Mouse (Mus musculus): Measurements from ENCODE around the gene Rhbdd3.
"Not testable (repeated sequence)": the region's sequence is repeated elsewhere in the genome, so short reads cannot be mapped to it uniquely, and the experiment has no call there.

Gene Rhbdd3

DNA sequence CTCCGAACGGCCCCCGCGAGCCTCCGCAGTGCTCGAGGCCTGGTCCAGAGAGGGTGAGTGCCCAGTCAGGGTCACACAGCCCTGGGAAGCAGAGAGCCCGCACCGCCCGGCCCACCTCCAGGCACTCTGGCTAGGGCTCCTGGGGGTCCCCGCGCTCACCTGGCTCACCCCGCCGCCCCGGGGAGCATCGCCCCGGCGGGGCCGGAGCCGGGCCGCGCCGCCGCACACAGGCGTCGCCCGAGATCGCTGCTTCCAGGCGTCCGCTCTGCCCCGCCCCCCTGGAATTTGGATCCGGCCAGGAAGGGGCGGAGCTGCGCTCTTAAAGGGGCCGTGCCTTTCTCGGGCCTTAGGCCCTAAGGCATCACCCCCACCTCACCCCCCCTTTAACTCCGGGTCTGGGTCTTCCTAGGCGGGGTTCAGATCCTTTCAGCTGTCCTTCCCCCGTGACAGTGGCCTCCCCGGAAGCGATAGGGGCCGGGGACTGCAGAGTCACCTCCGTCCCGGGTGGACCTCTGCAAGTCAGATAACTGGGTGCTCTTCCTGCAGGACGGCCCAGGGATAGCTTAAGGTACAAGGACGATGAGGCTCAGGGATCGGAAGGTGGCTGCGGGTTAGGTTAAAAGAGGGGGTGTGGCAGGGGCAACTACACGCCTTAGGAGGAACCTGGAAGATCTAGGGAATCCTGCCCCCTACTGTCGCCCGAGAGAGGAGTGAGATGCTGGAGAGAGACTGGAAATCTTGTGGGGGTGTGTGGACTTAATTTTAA, 33.5 kb upstream of the Rhbdd3 start, which contains the start of gene Gas2l1:
Gas2l1 (minus strand) TSS at position 272 of the 766 bp plus-strand sequence.
- peak in 1 of 2 experiments; percentile 86 for DNase-seq (ENCODE audit: low spot score in 2 of 2)

DNA sequence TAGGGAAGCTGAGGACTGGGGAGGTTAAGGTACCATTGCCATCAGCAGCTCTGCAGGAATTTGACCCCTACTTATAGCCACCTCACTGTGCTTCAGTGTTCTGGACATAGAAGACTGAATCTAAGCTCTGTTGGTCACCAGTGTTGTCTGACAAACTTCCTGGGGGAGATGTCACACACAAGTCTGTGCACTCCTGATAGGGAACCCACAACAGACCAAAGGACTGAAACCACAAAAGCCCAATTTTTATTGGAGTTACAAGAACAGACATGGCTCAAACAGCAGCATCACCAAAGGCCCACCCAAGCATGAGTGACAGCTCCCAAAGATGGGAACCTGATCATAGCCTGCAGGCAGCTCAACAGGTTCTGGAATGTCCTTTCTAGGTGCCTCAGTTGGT, 31.7 kb upstream of the Rhbdd3 start:
- no peak for DNase-seq (ENCODE audit: low spot score in 2 of 2)

DNA sequence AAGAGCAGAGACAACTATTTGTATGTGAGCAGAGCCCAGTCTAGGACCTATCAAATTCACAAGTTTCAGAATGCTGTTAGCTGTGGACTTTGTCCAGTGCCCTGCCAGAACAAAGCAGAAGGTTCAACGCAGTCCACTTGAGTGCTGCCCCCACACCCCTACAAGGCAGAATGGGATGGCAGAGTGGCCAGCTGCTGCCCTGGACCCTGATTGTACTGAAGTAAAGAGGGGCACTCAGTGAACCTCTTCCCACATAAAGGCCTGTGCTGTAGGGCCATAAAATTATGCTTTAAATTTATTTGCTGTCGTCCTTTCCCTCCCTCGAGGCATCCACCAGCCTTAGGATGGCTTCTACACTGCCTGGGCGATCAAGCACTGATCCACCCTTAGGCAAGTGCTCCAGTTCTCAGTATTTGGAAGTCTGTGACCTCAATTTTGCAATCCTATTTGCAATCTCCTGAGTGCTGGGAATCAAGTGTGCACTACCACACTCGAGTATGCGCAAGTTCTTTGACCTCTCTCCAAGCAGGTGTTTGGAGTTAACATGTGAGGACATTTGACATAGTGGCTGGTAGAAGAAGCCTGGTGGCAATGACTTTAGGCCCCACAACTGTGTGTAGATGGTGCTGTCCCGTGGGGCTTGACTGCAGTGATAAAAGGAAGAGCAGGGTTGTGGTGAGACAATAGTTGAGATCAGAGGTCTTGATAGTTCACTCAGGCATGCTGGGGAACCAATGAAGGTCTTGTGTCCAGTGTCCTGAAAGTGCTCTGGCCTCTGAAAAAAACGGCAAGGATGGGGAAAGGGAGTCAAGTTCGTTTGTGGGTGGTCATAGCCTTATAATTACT, 30.4 kb upstream of the Rhbdd3 start:
- DNase-seq (ENCODE audit: low spot score in 2 of 2), result no peak

DNA sequence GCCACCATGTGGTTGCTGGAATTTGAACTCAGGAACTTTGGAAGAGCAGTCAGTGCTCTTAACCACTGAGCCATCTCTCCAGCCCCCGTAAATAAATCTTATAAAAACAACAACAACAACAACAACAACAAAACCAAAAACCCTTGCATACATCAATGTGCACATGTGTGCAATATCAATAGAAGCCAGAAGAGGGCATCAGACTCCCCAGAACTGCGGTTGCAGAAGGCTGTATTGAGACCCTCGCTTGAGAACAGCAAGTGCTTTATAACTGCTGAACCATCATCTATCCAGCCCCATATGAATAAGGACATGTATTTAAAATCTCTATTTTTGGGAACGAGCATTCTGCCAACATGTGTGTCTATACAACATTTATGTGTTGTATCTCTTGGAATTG, 23.8 kb upstream of the Rhbdd3 start:
- no peak for DNase-seq (ENCODE audit: low spot score in 2 of 2)

DNA sequence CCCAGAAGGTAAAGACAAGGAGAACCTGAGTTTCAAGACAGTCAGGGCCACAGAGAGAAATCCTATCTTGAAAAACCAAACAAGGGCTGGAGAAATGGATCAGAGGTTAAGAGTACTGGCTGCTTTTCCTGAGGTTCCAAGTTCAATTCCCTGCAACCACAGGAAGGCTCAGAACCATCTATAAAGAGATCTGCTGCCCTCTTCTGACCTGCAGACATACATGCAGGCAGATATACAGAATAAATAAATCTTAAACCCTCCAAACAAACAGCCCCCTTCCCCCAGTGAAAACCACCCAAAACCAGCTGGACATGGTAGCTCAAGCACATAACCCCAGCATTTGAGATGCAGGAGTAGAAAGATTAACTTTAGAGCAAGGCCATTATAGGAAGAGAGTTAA, 23.0 kb upstream of the Rhbdd3 start:
- DNase-seq (ENCODE audit: low spot score in 2 of 2), result no peak

DNA sequence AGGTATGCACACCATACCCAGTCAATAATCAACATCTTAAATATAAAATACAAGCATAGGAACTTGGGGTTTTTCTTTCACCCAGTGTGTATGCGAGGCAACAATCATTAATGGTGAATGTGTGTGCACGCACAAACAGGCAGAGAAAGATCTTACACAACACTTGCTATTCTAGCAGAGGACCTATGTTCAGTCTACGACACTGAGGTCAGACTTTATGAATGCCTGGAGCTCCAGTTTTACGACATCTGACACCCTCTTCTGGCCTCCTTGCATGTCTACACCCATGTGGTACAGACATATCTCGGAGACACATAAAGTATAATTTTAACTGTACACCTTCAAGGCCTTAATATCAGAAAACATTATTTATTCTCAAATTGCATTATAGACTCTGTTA, 21.9 kb upstream of the Rhbdd3 start:
- not testable (repeated sequence) for DNase-seq (ENCODE audit: low spot score in 2 of 2)

DNA sequence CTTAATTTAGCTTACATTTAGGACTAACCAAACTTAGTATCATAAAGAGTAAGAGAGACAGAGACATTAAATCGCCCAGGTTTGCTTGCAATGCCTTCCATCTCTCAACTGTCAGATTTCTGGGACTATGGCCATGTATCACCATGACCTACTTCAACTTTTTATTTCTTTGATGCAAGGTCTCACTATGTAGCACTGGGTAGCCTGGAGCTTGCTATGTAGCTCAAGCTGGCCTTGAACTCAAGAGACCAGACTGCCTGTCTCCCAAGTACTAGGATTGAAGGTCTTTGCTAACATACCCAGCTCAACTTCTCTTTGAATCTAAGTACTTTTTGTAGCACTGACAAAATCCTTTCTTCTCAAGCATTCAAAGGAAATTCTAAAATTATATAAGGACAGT, 9.6 kb upstream of the Rhbdd3 start:
- no peak for DNase-seq (ENCODE audit: low spot score in 2 of 2)

DNA sequence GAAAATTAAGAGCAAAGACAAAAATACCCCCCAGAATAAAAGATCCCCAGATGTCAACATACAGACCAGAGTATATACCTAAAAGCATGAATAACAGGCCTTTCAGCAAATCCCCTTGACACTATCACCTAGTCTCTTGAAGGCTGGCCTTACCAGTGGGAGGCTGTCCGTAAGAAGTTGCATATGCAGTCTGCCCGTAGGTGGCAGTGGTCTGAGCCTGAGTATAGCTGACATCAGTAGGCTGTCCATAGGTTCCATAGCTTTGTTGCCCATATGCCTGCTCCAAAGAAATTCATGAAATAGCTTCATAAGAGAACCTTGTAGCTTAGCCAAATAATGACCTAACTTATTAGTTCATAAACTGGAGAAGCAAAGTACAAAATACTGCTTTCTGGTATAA, 7.0 kb upstream of the Rhbdd3 start:
- no peak for DNase-seq (ENCODE audit: low spot score in 2 of 2)

DNA sequence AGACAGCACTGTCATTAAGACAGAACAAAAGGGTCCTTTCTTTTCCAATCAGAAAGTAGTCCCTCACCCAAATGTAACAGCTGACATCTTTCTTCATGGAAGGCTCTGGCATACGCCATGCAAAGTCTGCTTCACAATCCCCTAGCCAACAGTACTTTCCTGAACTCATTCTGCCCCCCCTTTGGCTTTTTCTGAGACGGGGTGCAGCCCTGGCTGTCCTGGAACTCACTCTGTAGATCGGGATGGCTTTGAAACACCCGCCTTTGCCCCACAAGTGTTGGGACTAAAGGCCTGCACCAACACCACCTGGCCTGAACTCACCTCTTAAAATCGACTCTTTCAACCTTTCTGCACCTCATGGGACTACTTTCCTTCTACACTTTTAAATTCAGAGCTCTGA, 2.8 kb upstream of the Rhbdd3 start:
- no peak for DNase-seq (ENCODE audit: low spot score in 2 of 2)

DNA sequence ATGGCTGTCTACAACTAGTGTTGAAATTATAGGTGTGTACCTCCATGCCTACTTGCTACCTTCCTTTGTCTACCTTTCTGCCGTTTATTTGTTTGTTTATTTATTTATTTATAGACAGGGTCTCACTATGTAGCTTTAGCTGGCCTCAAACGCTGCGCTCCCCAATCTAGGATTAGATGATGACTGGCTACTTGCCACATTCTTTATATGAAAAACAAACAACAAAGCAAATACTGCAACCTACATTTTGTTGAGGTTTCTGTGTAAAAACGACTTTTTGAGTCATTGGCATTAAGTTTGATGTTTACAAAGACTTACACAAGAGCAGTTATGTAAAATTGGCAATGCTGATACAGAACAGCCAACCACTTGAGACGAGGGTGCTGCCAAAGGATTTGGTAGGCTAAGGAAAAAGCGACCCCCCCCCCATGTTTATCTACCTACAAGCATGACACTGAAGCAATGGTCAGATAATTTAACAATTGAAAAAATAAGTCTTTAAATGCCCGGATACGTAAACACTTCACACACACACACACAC, 2.2 kb upstream of the Rhbdd3 start:
- DNase-seq (ENCODE audit: low spot score in 2 of 2), result no peak

DNA sequence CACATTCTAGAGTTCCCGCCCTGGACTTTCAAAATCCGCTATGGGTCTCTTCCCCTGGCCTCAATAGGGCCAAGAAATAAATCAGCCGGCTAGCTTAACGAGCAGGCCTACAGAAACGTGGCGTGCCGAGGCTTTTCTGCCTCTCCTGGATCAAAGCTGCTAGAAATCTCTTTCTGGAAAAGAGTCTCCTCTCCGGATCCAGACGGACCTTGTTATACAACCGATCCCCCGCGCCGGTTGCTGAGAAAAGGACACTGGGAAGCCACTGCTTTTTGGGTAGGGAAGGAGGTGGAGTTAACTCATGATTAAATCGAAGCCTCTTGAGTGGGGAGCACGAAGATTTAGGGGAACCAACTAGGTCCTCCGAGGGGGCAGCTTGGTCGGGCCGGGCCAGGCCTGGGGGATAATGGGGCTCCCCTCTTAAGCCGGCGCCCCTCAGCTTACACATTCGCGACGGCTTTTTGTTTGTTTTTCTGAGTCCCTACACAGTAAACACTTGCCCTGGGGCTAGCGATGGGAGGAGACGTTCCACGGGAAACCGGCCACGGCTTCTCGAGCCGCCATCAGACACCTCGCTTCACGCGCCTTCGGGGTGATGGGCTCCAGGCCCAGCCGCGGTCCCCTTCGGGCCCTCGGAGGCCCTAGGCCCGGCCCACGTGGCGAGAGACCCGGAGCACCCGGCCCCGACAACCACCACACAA, 541 bp upstream of the Rhbdd3 start:
- peak in 1 of 2 experiments; percentile 69 for DNase-seq (ENCODE audit: low spot score in 2 of 2)

DNA sequence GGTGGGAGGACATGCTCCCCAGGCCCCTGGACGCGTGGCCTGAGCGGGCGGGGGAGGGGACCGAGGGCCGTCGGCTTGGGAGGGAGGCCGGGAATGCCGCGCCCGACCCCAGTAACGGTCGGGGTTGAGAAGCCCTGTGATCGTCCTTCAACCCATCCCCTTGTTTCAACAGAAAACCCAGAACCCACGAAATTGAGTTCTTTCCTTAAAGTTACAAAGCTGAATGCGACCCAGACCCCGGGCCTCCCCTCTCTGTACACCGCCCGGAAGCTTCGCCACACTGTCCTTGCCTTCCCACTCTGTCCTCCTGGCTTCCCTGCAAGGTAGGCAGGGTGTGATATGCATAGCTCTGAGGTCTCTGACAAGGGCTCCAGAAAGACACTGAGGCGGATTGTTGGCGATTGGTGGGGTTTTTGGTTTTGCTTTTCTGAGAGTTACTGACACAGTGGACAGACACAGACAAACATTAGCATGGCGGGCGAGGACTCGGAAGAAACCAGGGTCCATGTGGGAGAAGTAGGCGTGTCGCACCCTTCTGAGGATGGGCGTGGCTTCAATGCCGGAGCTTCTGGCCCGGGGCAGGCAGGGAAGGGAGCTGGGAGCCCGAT, 954 bp downstream of the Rhbdd3 start:
- DNase-seq (ENCODE audit: low spot score in 2 of 2), result peak; percentile 67 to 80

DNA sequence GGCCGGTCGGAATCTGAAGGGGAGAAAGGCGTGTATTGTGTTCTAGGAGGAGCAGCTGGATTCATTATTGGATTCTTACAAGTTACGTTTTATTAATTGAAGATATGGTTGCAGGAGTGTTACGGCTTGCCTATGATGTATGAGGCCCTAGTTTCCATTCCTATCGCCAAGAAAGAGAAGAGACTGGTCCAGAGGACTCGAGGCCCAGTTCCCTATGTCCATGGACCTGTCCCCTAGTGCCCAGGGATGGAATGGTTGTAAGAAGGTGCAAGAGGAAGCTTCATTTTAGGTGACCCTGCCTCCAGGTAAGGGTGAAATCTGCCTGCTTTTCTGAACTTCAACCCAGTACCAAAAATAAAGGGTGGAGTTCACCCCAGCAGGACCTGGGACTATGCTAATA, 1.6 kb downstream of the Rhbdd3 start:
- DNase-seq (ENCODE audit: low spot score in 2 of 2), result no peak

DNA sequence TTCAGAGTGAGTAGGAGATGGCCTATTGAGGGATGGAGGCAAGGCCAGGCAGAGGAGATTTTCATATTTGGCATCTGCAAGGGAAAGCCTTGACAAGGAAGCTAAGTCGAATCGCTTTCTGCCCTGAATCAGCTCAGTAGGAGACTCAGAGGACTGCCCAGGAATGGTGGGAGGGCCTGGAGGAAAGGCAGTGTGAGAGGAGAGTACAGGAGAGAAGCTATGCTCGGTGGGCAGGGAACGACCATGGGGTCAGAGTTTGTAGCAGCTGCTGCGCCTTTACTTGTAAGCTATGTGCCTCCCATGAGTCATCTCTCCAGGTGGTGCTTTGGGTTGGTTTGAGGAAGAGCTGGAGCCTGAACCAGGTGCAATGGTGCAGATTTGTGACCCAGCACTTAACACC, 2.1 kb downstream of the Rhbdd3 start:
- no peak for DNase-seq (ENCODE audit: low spot score in 2 of 2)

DNA sequence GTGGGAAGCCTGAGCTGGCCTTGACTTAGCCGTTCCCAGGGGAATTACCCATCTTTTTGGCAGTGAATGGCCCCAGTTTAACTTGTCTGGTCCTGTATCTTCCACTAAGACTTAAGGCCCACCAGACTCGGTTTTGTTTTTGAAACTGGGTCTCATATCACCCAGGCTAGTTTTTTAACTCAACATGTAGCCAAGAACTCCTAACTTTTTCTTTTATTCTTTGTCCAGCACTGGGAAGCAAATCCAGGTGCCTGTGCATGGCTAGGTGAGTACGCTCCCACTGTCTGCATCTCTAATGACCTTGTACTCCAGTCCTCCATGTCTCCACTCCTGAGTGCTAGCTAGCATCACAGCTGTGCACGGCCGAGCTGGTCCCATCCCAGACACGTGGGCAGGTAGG, 2.9 kb downstream of the Rhbdd3 start:
- DNase-seq (ENCODE audit: low spot score in 2 of 2), result no peak

DNA sequence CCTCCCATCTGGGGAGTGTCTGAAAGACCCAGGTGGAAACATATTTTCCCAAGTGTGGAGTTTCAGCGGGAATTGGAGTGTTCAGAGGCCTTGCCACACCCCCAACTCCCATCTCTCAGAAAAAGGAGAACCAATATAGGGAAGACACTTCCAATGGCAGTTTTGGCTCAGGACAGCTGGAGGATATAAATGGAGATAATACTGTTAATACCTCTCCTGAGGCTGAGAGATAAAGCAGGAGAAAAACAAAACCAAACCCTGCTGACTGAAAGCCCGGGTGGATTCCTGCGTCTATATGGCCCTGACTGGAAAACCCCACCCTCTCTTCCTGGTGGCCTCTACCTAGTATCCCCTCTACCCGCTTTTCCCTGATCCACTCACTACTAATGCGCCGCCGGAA, 3.7 kb downstream of the Rhbdd3 start:
- no peak for DNase-seq (ENCODE audit: low spot score in 2 of 2)

DNA sequence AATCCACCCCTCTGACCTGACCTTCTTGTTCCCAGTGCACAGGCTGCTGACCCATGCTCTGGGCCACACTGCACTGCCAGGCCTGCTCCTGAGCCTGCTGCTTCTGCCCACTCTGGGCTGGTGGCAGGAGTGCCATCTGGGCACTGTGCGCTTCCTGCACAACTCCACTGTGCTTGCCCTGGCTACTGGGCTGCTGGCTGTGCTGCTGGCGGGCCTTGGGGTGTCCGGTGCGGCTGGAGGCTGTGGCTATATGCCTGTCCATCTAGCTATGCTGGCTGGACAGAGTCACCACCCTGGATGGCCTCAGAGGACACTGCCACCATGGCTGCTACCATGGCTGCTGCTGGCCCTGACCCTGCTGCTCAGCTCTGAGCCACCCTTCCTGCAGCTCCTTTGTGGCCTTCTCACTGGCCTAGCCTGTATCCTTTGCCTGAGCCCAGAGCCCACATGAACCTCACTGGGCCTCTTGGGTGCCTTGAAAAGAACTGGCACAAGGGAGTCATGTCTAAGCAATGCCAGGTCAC, 5.3 kb downstream of the Rhbdd3 start:
- no peak for DNase-seq (ENCODE audit: low spot score in 2 of 2)

DNA sequence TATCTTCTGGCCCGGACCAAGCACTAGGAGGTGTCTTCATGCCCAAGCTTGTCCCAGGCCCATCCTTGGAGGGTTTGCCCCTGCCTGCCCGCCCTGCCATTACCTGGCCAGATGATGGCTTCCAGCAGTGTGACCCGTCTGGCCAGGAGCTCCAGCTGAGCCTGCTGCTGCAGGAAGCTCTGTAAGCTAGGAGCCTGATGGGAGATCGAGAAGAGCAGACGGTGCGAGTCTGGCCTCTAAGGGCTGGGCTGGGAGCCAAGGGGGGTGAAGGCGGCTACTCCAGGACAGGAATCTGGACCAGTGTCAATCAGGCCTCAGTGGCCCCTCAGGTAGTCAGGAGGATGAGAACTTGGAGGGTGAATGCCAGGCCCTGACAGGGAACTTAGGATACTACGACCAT, 10.7 kb downstream of the Rhbdd3 start:
- no peak for DNase-seq (ENCODE audit: low spot score in 2 of 2)

DNA sequence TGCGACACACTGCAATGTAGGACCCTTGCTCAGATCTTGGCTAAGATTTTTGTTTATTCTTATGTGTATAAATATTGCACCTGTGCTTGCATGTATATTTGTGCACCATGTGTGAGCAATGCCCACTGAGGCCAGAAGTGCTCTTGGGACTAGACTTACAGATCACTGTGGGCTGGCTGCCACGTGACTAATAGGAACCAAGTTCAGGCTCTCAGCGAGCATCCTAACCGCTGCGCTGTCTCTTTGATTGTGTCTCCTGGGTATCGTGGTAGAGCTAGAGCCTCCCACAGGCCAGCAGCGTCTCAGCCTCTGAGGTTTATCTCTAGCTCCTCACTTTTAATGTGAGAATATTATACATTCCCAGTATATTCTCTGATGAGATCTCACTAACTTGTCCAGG, 14.9 kb downstream of the Rhbdd3 start:
- no peak for DNase-seq (ENCODE audit: low spot score in 2 of 2)

DNA sequence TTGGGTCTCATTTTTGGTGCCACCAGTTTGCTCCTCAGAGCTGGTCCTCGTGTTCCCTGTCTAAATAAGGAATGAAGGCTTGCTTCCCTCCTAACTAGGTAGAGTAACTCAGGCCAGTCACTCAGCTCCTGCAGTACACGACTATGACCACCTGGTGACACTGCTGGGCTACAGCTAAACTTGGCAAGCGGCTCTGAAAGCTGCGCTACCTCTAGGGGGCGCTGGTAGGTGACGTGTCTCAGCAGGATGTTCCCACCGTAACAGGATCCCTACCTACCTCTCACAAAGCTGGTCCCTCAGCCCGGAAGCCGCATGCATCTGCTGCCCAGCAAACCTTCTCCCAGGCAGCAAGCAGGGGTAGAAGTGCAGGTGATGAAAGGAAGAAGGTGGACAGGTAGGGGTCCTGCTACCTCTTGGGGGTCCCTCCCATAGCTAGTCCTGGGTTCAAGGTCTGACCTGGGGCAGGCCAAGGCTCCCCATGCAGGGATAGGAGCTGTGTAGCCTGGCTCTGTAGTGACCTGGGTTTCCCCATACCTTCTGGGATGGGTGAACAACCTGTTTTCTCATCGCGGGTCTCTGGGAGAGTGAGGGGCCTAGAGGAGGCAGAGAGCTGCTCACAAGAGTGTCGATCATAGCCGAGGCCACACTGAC, 16.3 kb downstream of the Rhbdd3 start:
- peak in 1 of 2 experiments; percentile 92 for DNase-seq (ENCODE audit: low spot score in 2 of 2)

DNA sequence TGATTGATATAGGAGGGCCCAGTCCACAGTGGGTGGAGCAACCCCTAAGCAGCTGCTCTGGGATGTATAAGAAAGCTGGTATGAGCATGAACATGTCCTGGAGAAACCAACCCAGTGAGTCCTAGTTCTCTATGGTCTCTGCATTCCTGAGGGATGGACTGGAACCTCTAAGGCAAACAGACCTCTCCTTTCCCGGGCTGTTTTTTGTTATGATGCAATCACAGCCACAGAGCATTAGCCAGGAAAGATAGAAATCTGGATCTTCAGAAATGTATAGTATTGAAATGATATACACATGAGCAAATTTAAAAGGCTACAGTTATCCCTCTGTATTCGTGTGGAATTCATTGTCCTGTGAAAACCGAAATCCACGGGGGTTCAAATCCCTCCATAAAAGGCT, 27.0 kb downstream of the Rhbdd3 start:
- no peak for DNase-seq (ENCODE audit: low spot score in 2 of 2)

Data from left cerebral cortex, adult 9 months (tissue).